ENCODE assay signal across 21 mouse cellular contexts in the genomic region with DNA sequence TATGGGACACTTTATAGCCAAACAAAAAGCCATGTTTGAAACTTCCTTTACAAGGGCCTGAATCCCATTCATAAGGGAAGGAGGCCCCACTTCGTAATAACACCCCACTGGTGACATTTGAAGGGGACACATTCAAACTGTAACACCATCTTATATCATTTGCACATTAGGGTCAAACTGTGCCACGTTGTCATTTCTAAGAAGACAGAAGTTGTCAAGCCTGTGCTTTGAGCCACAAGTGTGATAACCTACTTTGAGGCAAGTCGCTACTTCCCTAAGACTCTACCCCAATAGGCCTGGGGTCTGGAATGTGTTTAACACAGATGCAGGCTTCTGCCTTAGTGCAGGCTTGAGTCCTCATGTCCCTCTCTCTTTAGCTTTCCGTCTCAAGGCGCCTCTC. TPM values are rescaled to one million over a fixed set of nuclear protein-coding genes. Genes with fewer than 3 reads are reported as not detected.
"Had no signal": no experiment of that assay in that cellular context is flagged by ENCODE, and none has a peak within 500 bp of the region (broad histone marks: within the 10 kb centered on the region; RNA-seq: fewer than 3 reads in every experiment).

No protein-coding gene starts in this region.

- H3K4me3 ChIP-seq: midbrain, embryonic 10.5 days; midbrain, embryonic 13.5 days; myocyte; neural tube, embryonic 13.5 days; neural tube, embryonic 15.5 days; stomach, embryonic 15.5 days had no signal

- DNase-seq: lung, adult 18-20 months; retina, postnatal 1 day; right cerebral cortex, postnatal 14 days; thymus, adult 2 months; thymus, postnatal 25 days; thymus, postnatal 4 days had no signal

- H3K4me2 ChIP-seq: lung, embryonic 14.5 days; midbrain, embryonic 13.5 days; neural tube, embryonic 13.5 days; neural tube, embryonic 15.5 days; stomach, embryonic 15.5 days had no signal

- H3K9ac ChIP-seq: lung, embryonic 14.5 days; midbrain, embryonic 13.5 days; neural tube, embryonic 13.5 days; neural tube, embryonic 15.5 days; stomach, embryonic 15.5 days had no signal

- H3K27ac ChIP-seq: midbrain, embryonic 10.5 days; midbrain, embryonic 13.5 days; neural tube, embryonic 13.5 days; neural tube, embryonic 15.5 days; stomach, embryonic 15.5 days; stomach, postnatal 0 days had no signal

- H3K36me3 ChIP-seq: midbrain, embryonic 10.5 days; midbrain, embryonic 13.5 days; neural tube, embryonic 13.5 days; neural tube, embryonic 15.5 days; stomach, embryonic 15.5 days had no signal

- H3K9me3 ChIP-seq: midbrain, embryonic 10.5 days; midbrain, embryonic 13.5 days; neural tube, embryonic 13.5 days; neural tube, embryonic 15.5 days; stomach, embryonic 15.5 days had no signal

- H3K27me3 ChIP-seq: midbrain, embryonic 13.5 days; neural tube, embryonic 13.5 days; neural tube, embryonic 15.5 days; stomach, embryonic 15.5 days had no signal

- ATAC-seq: midbrain, embryonic 13.5 days; midbrain, embryonic 16.5 days had no signal

- H3K4me1 ChIP-seq: stomach, embryonic 15.5 days had no signal

RNA-seq across cellular contexts. Expression of a gene that starts 2.4 kb away (rescaled TPM):
- total RNA-seq: megakaryocyte, adult 5-6 weeks; megakaryocyte-erythroid progenitor cell, adult 5-6 weeks had no signal
- polyA plus RNA-seq: lung, embryonic 14.5 days; lung, embryonic 16.5 days; midbrain, embryonic 10.5 days; midbrain, embryonic 13.5 days; midbrain, embryonic 16.5 days; neural tube, embryonic 11.5 days; neural tube, embryonic 13.5 days; neural tube, embryonic 15.5 days; spleen, adult 2 months; stomach, embryonic 15.5 days; thymus, adult 2 months; urinary bladder, adult 2 months had no signal

RNA-seq across cellular contexts. Expression of a gene that starts 43.4 kb away (rescaled TPM):
- total RNA-seq: megakaryocyte, adult 5-6 weeks; megakaryocyte-erythroid progenitor cell, adult 5-6 weeks had no signal
- polyA plus RNA-seq: myocyte had no signal

RNA-seq across cellular contexts. Expression of a gene that starts 47.8 kb away (rescaled TPM):
- total RNA-seq: megakaryocyte, adult 5-6 weeks; megakaryocyte-erythroid progenitor cell, adult 5-6 weeks had no signal
- polyA plus RNA-seq: lung, embryonic 14.5 days; lung, embryonic 16.5 days; midbrain, embryonic 10.5 days; midbrain, embryonic 13.5 days; midbrain, embryonic 16.5 days; neural tube, embryonic 11.5 days; neural tube, embryonic 15.5 days; spleen, adult 2 months; stomach, embryonic 15.5 days; stomach, postnatal 0 days had no signal
